Mouse (Mus musculus): ENCODE measurements around the gene Lgals4.

Lgals4 gene

DNA sequence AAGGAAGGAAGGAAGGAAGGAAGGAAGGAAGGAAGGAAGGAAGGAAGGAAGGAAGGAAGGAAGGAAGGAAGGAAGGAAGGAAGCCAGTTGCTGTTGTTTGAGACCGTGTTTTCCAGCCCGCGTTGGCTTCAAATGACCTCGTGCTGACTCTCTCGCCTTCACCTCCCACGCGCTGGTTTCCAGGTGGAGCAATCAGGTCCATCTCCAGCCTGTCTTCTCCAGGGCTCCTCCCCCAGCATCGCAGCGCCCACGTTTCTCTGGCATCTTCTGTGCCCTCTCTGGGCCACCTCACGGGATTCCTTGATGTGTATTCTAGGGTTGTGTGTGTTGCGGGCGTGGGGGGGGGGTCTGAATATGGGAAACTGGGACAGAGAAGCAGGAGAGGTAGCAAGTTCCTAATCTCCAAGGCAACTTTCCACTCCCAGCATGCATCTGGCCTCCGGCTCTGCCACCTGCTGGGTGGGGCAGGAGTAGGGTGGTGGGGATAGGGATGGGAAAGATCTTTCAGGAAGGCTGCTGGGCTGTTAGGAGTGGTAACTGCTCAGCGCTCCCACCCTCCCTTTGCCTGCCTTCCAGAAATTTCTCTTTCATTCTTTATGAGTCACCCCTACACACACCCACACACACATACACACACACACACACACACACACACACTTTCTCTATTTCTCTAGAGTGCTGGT, 29.3 kb downstream of the Lgals4 start:
- no peak for TF ChIP-seq GATA4 (IDR thresholded peaks at IDR 0.05; ENCODE audit: insufficient replicate concordance, low read length)

DNA sequence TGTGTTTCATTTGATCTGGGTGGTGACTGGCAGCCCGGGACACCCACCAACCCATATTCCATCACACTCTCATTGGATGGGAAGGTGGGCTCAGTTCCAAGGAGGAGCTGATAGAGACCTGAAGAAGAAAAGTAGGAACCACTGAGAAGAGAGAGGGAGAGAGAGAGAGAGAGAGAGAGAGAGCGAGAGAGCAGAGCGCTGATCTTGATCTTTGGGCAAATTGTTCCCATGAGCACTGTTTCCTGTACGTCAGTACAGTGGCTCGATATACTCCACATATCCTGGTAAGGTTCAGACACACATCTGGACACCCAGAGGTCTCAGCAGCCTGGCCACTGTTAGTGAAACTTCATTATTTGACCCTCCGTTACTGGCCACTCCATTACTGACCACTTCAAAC, 29.9 kb downstream of the Lgals4 start, which contains the start of gene Lgals7:
Lgals7 (plus strand) TSS at position 314 of the 400 bp plus-strand sequence.
- TF ChIP-seq GATA4 (IDR thresholded peaks at IDR 0.05; ENCODE audit: insufficient replicate concordance, low read length): no peak

DNA sequence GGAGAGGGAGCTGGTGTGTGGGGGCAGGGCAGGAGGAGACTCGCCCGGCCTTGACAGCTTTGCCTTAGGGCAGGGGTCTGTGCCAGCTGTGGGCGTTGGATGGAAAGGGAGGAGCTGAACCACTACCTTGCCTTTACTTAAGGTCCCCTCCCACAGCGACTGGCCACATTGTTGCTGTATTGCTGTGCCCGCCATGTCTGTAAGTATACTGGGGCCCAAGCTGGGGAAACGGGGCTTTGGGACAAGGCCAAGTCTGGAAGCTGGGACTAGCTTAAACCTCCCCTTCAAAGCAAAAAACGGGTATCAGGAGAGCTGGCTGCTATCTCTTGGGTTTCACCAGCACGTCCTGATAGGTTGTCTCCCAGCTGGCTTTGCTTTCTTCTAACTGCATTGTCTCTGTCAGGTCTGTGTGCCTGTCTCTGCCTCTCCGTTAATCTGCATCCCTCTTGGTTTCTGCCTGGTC, 30.7 kb downstream of the Lgals4 start:
- no peak for TF ChIP-seq GATA4 (IDR thresholded peaks at IDR 0.05; ENCODE audit: insufficient replicate concordance, low read length)

DNA sequence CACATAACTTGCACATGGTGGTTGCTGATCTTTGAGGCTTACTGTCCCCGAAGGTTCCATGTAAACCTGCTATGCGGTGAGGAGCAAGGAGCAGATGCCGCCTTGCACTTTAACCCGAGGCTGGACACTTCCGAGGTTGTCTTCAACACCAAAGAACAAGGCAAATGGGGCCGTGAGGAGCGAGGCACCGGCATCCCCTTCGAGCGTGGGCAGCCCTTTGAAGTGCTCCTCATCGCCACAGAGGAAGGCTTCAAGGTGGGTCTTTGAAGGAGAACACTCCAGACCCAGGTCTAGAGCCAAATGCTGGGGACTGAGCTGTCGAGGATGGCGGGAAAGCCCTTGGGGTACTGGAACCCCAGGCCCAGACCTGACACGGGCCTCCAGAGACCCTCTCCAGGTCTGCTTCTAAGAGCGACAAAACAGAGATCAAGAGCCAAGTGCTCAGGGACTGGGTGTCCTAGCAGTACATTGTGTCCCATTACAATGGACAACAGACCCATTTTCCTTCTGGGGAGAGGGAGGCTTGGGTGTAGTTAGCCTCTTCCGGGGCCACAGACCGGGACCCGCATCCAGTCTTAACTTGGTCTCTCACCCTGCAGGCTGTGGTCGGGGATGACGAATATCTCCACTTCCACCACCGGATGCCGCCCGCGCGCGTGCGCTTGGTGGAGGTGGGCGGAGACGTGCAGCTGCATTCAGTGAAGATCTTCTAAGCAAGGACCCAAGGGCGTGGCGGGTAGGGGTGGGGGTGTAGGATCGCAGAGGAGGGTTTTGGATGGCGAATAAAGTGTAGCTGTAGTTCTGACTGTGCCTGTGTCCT, 32.0 kb downstream of the Lgals4 start:
- no peak for TF ChIP-seq GATA4 (IDR thresholded peaks at IDR 0.05; ENCODE audit: insufficient replicate concordance, low read length)

DNA sequence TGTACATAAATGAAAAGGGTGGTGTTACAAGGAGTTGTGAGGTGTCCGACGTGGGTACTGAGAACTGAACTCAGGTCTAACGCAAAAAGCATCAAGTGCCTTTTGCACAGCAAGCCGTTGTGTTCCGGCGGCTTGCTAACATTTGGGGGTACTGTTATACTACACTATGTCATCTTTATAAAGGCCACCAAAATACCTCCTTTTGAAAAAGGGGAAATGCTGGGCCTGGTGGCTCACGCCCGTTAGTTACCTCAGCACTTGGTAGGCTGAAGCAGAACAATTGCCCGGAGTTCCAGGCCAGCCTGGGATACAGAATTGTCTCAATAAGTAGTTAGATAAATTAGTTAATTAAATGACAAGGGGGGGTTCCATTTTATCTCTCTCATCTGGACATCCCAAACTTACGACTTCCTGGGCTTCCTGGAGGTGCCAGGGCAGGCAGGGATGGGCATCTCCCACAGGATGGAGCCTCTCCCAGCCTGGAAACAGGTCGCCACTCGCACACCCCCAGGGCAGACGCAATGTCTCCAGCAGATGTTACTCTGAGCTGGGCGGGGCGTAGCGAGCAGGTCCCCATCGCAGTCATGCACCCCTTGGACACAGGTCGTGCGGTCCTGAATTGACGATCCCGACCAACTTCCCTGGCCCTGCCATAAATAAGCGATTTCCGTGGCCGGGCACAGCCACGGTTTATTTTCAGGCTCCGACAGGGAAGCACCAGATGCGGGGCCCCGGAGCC, 33.3 kb downstream of the Lgals4 start:
- TF ChIP-seq GATA4 (IDR thresholded peaks at IDR 0.05; ENCODE audit: insufficient replicate concordance, low read length): no peak

DNA sequence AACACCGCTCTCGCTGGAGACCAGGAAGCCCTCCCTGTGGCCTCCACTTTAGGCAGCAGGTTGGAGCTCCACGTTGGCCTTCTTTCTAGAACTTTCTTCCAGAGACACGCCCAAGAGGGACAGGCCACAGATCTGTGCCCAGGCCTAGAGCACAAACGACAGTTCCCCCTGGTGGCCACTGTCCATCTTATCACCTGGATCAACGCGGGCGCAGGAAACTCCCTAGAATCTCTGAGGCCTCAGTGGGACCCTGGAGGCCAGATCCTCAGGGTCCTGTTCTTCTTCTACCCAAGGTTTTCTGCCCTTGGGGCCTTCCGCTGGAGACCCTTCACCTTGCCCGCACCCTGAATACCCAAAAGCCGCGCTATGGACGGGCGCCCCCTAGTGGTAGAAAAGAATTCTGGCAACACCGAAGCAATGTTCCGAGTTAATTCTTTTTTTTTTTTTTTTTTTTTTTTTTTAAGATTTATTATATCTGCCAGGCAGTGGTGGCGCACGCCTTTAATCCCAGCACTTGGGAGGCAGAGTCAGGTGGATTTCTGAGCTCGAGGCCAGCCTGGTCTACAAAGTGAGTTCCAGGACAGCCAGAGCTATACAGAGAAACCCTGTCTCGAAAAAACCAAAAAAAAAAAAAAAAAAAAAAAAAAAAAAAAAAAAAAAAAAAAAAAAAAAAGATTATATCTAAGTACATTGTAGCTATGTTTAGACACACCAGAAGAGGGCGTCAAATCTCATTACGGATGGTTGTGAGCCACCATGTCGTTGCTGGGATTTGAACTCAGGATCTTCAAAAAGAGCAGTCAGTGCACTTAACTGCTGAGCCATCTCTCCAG, 34.1 kb downstream of the Lgals4 start:
- peak; percentile 68; the same call in 1 of the 2 replicates for TF ChIP-seq GATA4 (IDR thresholded peaks at IDR 0.05; ENCODE audit: insufficient replicate concordance, low read length)

DNA sequence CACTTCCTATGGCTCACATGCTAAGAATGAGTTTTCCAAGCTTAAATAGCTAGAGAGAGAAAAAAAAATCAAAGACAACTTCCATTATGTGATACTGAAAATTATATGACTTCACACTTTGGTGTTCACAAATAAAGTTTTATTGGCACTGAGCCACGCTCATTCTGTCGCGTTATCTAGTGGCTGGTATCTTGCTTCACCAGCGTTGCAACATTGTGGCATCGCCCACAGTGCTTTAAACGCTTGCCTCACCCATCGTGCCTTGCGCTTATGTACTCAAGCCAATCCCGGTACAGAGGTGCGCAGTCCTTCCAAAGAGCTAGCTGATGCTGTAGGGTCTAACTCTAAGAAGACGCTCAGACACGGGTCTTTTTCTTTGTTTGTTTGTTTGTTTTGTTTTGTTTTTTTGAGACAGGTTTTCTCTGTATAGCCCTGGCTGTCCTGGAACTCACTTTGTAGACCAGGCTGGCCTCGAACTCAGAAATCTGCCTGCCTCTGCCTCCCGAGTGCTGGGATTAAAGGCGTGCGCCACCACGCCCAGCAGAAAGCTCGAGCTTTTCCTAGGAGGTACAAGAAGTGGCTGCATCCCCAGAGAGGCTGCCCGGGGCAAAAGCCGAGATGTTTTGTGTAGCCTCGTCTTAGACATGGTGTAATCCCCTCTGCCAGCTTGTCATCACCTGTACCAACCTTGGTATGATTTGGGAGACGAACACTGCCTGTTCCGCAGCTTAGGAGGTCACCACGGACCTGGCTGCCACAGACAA, 37.4 kb downstream of the Lgals4 start:
- no peak for TF ChIP-seq GATA4 (IDR thresholded peaks at IDR 0.05; ENCODE audit: insufficient replicate concordance, low read length)

DNA sequence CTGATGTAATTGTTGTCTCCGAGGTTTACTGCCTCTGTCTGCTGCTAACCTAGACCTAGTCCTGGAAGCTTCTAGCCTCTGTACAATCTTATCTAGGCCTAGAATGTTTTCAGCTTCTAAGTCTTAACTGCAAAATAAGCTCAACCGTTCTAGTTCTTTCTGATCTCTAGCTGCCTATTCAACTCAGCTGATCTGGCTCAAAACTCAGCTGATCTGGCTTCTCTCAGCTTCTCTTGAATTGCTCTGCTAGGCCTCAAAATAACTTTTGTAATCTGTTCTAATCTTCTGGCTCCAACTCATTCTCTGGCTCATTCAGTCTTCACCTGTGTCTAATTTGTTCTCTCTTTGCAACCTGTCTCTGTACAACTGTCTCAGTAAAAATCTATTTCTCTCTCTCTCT, 40.9 kb downstream of the Lgals4 start:
- TF ChIP-seq GATA4 (IDR thresholded peaks at IDR 0.05; ENCODE audit: insufficient replicate concordance, low read length): no peak

DNA sequence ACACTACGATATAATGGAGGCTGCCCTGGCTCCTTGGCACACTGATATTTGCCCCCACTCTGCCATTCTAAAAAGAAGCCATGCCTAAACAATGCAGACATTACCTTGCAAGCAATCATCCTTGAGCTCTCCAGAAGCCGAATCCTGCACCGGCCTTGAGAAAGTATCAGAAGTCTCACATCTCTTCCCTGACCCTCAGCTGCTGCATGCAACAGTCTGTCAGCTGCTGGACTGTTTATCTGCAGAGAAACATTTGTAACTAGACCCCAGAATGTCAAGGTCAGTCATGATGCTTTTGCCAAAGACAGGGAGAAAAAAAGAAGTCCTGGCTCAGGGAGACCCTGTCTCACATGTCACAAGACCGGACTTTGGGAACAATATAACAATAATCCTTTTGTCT, 42.4 kb downstream of the Lgals4 start:
- TF ChIP-seq GATA4 (IDR thresholded peaks at IDR 0.05; ENCODE audit: insufficient replicate concordance, low read length): no peak

DNA sequence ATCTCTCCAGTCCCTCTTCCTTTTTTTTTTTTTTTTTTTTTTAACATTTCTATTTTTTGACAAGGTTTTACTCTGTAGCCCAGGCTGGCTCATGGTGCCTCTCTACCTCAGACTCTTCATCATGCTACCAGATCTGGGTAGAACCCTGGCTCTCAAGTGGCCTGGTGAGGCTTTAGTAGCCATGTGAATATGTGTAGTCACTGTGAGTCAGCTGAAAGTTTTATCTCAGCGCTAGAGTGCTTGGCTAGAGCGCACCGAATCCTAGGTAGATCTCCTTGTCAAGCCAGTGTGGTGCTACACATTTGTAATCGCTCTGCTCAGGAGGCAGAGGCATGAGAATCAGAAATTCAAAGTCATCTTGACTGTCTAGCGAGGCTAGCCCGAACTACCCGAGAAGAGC, 43.5 kb downstream of the Lgals4 start:
- TF ChIP-seq GATA4 (IDR thresholded peaks at IDR 0.05; ENCODE audit: insufficient replicate concordance, low read length): no peak

DNA sequence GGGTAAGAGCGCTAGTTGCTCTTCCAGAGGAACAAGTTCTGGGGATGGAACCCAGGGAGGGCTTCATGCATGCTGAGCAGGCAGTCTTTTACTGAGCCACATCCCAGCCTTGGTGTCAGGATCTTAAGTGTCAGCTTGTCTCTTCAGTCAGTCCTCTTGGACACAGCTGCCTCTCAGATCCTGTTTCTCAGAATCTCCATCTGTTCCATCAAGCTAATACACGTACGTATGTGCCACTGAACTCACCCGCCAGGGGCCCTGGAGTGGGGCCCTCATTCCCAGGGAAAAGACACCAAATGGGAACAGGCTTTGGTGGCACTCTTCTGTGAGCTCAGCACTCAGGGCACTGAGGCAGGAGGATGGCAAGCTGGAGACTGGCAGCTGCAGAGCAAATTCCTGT, 44.2 kb downstream of the Lgals4 start:
- TF ChIP-seq GATA4 (IDR thresholded peaks at IDR 0.05; ENCODE audit: insufficient replicate concordance, low read length): no peak

DNA sequence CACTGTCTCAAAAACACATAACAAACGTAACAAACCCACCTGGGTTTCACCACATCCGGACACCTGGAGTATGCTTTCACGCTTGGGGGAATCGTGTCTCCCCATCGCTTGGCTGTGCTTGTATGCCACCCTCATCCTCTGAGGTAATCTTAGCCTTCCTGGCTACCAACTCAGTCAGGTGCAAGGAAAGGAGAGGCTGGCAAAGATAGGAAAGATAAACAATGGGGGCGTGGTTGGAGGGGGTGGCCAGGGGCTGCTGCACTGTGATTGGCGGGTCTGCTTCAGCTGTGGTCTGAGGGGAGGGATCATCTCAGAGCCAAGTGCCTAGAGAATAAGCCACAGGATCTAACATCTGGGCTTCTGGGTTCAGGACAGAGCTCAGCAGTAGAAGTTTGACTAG, 46.0 kb downstream of the Lgals4 start:
- no peak for TF ChIP-seq GATA4 (IDR thresholded peaks at IDR 0.05; ENCODE audit: insufficient replicate concordance, low read length)

DNA sequence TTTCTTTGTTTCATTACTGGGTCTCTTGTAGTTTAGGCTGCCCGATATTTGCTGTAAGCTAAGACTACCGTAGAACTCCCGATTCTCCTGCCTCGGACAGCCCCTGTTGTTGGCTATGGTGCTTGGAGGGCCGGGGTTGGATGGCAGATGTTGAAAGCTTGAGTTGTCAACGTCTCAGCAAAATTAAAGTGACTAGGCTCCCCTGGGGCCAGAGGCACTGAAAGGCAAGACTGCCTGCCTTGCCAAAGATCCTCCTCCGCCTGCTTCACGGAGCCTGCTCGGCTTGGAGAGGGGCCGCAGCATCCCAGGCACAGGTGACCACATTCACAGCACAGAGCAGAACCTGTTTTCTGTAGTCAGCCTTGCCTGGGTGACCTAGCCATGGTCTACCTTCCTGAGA, 46.9 kb downstream of the Lgals4 start:
- no peak for TF ChIP-seq GATA4 (IDR thresholded peaks at IDR 0.05; ENCODE audit: insufficient replicate concordance, low read length)

DNA sequence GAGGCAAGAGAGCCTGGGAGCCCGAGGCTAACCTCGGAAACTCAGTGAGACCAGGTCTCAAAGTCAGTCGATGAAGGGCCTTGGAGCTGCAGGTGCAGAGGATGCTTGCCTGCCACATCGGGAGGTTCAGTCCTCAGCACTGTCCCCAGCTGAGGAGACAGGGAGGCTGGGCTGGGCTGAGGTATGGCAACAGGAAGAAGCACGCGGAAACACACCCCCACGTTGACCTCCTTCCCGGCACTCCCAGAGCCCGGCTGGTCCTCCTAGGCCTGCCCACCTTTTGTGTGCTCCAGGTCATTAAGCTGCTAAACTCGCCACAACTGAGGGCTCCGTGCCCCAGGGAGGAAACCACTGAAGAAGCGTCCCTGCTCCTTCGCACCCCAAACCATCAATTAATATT, 47.5 kb downstream of the Lgals4 start, which contains the start of gene Capn12:
Capn12 (plus strand) TSS at position 224 of the 400 bp plus-strand sequence.
- no peak for TF ChIP-seq GATA4 (IDR thresholded peaks at IDR 0.05; ENCODE audit: insufficient replicate concordance, low read length)
